ENCODE assay signal across 11 mouse cellular contexts in the genomic region with DNA sequence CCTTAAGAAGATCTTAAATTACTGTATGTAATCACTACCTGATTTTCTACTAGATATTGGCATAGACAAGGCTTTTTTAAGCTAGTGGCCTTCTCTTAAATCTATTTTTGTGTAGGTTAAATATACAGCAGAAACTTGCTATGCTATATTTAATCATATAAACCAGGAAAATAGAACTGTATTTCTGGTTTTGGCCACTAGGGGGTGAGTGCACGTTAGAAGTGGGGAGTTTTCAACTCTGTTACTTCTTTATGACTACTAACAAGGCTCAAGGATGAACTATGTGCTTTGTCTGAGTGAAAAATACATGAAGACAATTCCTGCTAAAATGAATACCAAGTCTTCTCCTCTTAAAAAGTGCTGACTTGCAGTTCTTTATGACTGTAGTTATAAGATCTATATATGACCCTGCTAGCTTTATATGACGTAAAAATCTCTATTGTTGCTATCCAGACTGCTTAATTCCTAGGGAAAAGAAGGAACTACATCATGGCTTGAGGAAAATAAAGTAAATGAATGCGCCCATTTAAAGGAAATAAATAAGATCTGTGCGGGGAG. TPM values are rescaled to one million over a fixed set of nuclear protein-coding genes. Genes with fewer than 3 reads are reported as not detected.
DNase-seq lines count a peak whose midpoint lies in the region; ATAC-seq and TF ChIP-seq lines count a peak whose summit lies in the region.
"Had no signal": no experiment of that assay in that cellular context is flagged by ENCODE, and none has a peak within 500 bp of the region (broad histone marks: within the 10 kb centered on the region; RNA-seq: fewer than 3 reads in every experiment).

No protein-coding gene starts in this region.

- WGBS in intestine, postnatal 0 days, result 68% methylated on average over 4 of the region's 4 CpGs
- WGBS in intestine, embryonic 15.5 days, result 67% methylated on average over 4 of the region's 4 CpGs

- no peak overlapping the region for H3K4me2 ChIP-seq in intestine, postnatal 0 days (replicated peaks; ENCODE audit: low read depth)
- no peak overlapping the region for H3K4me2 ChIP-seq in intestine, embryonic 15.5 days (replicated peaks)

- in situ Hi-C loops in ES-E14 (cut with MboI; ENCODE audit: low sequenced_read_pairs in 2 of 2, unreplicated experiment in 2 of 2), result no loop called here

- no peaks in the 10 kb centered on the region for H3K4me1 ChIP-seq in intestine, postnatal 0 days (replicated peaks; ENCODE audit: control insufficient read depth, insufficient read depth, low read length)
- H3K4me1 ChIP-seq in intestine, embryonic 15.5 days (replicated peaks), result no peaks in the 10 kb centered on the region
- no peaks in the 10 kb centered on the region for H3K4me1 ChIP-seq in ES-E14 (ENCODE audit: control insufficient read depth in 2 of 2, insufficient read depth in 2 of 2, low read length in 2 of 2, poor library complexity in 1 of 2)

- no peaks in the 10 kb centered on the region for H3K9me3 ChIP-seq in intestine, postnatal 0 days (ENCODE audit: control insufficient read depth)
- no peaks in the 10 kb centered on the region for H3K9me3 ChIP-seq in intestine, embryonic 15.5 days
- no peaks in the 10 kb centered on the region for H3K9me3 ChIP-seq in ES-E14 (ENCODE audit: control insufficient read depth, insufficient read depth, low read depth, low read length)

- peak; percentile 80 for TF ChIP-seq CTCF in intestine, postnatal 0 days (IDR thresholded peaks at IDR 0.05; ENCODE audit: low read depth)

- DNase-seq in 416B (ENCODE audit: low read depth), result peak; percentile 56
- peak; percentile 39 for DNase-seq in ES-E14 (ENCODE audit: low read depth, low spot score)
- DNase-seq in embryo, embryonic 11 days, result peak; percentile 62
- no peak for DNase-seq in right cerebral cortex, adult 18-20 months
- DNase-seq in heart, adult 11 months, result no peak
- DNase-seq in urinary bladder, postnatal 25 days (ENCODE audit: low spot score), result no peak
- DNase-seq: adrenal gland, adult 2 months had no signal

- no peak overlapping the region for H3K27ac ChIP-seq in intestine, postnatal 0 days (ENCODE audit: low read depth, low read length)
- H3K27ac ChIP-seq in intestine, embryonic 15.5 days, result no peak overlapping the region
- no peak overlapping the region for H3K27ac ChIP-seq in ES-E14 (ENCODE audit: insufficient read depth, low read depth, low read length, poor library complexity, severe bottlenecking)

- no peak overlapping the region for H3K4me3 ChIP-seq in intestine, postnatal 0 days (ENCODE audit: low read depth, low read length)
- H3K4me3 ChIP-seq in intestine, embryonic 15.5 days (replicated peaks), result no peak overlapping the region
- no peak overlapping the region for H3K4me3 ChIP-seq in ES-E14 (ENCODE audit: insufficient read depth in 1 of 2, low read depth in 1 of 2, low read length in 2 of 2, poor library complexity in 1 of 2, severe bottlenecking in 1 of 2)
- H3K4me3 ChIP-seq: erythroblast, embryonic 14.5 days; myocyte had no signal

- no peak overlapping the region for H3K9ac ChIP-seq in intestine, postnatal 0 days (ENCODE audit: low read depth, low read length)
- H3K9ac ChIP-seq in intestine, embryonic 15.5 days, result no peak overlapping the region
- H3K9ac ChIP-seq in ES-E14 (ENCODE audit: insufficient read depth, low read depth, low read length, poor library complexity, severe bottlenecking), result no peak overlapping the region

- no peak for ATAC-seq in intestine, postnatal 0 days
- ATAC-seq in intestine, embryonic 15.5 days, result no peak

- 0 out of 2 replicates have a peak, but pooled peaks cover 6% of the 10 kb centered on the region for H3K36me3 ChIP-seq in intestine, postnatal 0 days (ENCODE audit: control insufficient read depth, insufficient read depth)
- no peaks in the 10 kb centered on the region for H3K36me3 ChIP-seq in intestine, embryonic 15.5 days
- H3K36me3 ChIP-seq in ES-E14 (ENCODE audit: control insufficient read depth, insufficient read depth, low read length, poor library complexity, severe bottlenecking), result no peaks in the 10 kb centered on the region

- no peaks in the 10 kb centered on the region for H3K27me3 ChIP-seq in intestine, postnatal 0 days (replicated peaks; ENCODE audit: control insufficient read depth, insufficient read depth, low read length)
- no peaks in the 10 kb centered on the region for H3K27me3 ChIP-seq in intestine, embryonic 15.5 days (replicated peaks)

TF ChIP-seq in ES-E14, 5 proteins besides CTCF, POLR2A, EP300 and RAD21:
- TF ChIP-seq ZNF384 (IDR thresholded peaks at IDR 0.05; ENCODE audit: low read depth, low read length) (no peak), CHD2 (IDR thresholded peaks at IDR 0.05; ENCODE audit: low read depth, low read length) (no peak), HCFC1 (IDR thresholded peaks at IDR 0.05; ENCODE audit: borderline replicate concordance, insufficient read depth, low read length) (no peak), ZC3H11A (IDR thresholded peaks at IDR 0.05; ENCODE audit: borderline replicate concordance, low read depth, low read length) (no peak), MAFK (IDR thresholded peaks at IDR 0.05; ENCODE audit: insufficient read depth, low read depth, low read length) (peak; percentile 80)
TF ChIP-seq in ES-E14: peak in this region for 1.

RNA-seq across cellular contexts. Expression of a gene that starts 15.2 kb away (rescaled TPM):
- 139 and 143 TPM in 2 replicates for polyA plus RNA-seq in intestine, postnatal 0 days (2015; fragmentation: Nextera tagmentation; extraction: Ambion mirVana)
- polyA plus RNA-seq in intestine, embryonic 15.5 days (2015; fragmentation: Nextera tagmentation; extraction: Ambion mirVana), result 193 and 195 TPM in 2 replicates
- 15.6 and 27.6 TPM in 2 replicates for total RNA-seq in ES-E14 (2012; rRNA removed)

RNA-seq across cellular contexts. Expression of a gene that starts 15.6 kb away (rescaled TPM):
- 21.7 and 22.4 TPM in 2 replicates for polyA plus RNA-seq in intestine, postnatal 0 days (2015; fragmentation: Nextera tagmentation; extraction: Ambion mirVana)
- polyA plus RNA-seq in intestine, embryonic 15.5 days (2015; fragmentation: Nextera tagmentation; extraction: Ambion mirVana), result 34.6 and 40.1 TPM in 2 replicates
- 2.9 and 6.5 TPM in 2 replicates for total RNA-seq in ES-E14 (2012; rRNA removed)

Comparison
In these comparisons a context has a peak if more than half of its experiments do, and no peak if none do; other contexts are left out.
1. DNase-seq: peak in 416B (single experiment), ES-E14 (single experiment) and embryo, embryonic 11 days (single experiment); none in right cerebral cortex, adult 18-20 months (single experiment), heart, adult 11 months (single experiment) and urinary bladder, postnatal 25 days (single experiment).